Mouse (Mus musculus) heart, embryonic 11.5 days (tissue): ENCODE measurements around the gene Gpr4. TPM values are rescaled to one million over a fixed set of nuclear protein-coding genes. Genes with fewer than 3 reads are reported as not detected.

Experiments used
- ATAC-seq: fragments of 200-750 bp; cut with Nextera tagmentation; replicated peaks from 2 replicates; pipeline ENCODE4 v1.8.0; 2017; ENCODE audit warnings: moderate library complexity; ENCODE audit not compliant: insufficient number of reproducible peaks, low FRiP score, low TSS enrichment
- H3K27ac ChIP-seq: fragments of 300-500 bp; sonication (generic); 2 replicates; pipeline ENCODE4 v1.5.1; 2014; ENCODE audit warnings: mild to moderate bottlenecking, low read depth, low read length
- H3K27me3 ChIP-seq: fragments of 300-500 bp; sonication (generic); 2 replicates; pipeline ENCODE4 v1.6.1; 2014; ENCODE audit warnings: mild to moderate bottlenecking, low read length, mixed read lengths; ENCODE audit not compliant: control insufficient read depth, insufficient read depth
- H3K36me3 ChIP-seq: fragments of 300-500 bp; sonication (generic); 2 replicates; pipeline ENCODE4 v1.6.1; 2014; ENCODE audit warnings: mild to moderate bottlenecking, low read length, moderate library complexity, mixed read lengths; ENCODE audit not compliant: control insufficient read depth, insufficient read depth
- H3K4me1 ChIP-seq: fragments of 300-500 bp; sonication (generic); 2 replicates; pipeline ENCODE4 v1.6.1; 2014; ENCODE audit warnings: low read length; ENCODE audit not compliant: control insufficient read depth, insufficient read depth
- H3K4me2 ChIP-seq: fragments of 300-500 bp; sonication (generic); 2 replicates; pipeline ENCODE4 v1.6.1; 2014; ENCODE audit warnings: mild to moderate bottlenecking, moderate library complexity
- H3K4me3 ChIP-seq: fragments of 300-500 bp; sonication (generic); 2 replicates; pipeline ENCODE4 v1.5.1; 2014; ENCODE audit warnings: low read depth, low read length
- H3K9ac ChIP-seq: fragments of 300-500 bp; sonication (generic); 2 replicates; pipeline ENCODE4 v1.6.1; 2014; ENCODE audit warnings: mild to moderate bottlenecking, low read depth, low read length, moderate library complexity
- H3K9me3 ChIP-seq: fragments of 300-500 bp; sonication (generic); replicated peaks from 2 replicates; pipeline ENCODE4 v1.6.1; 2016; ENCODE audit warnings: low read length; ENCODE audit not compliant: control insufficient read depth
- WGBS: fragments of 180-500 bp; shearing (Covaris S2); extraction: QIAGEN DNeasy Blood & Tissue Kit; methylation state at CpG from one replicate; pipeline ENCODE4 v1.1.7; 2014; ENCODE audit not compliant: insufficient replicate concordance; 5-methylcytosine and 5-hydroxymethylcytosine counted together
- polyA plus RNA-seq: library from polyadenylated mRNA; unstranded; fragments of >200 nt; fragmentation: Nextera tagmentation; extraction: Ambion mirVana; gene quantifications from 2 replicates; pipeline ENCODE4 v1.2.1, GENCODE M21; 2014

Gpr4 gene
- polyA plus RNA-seq, 1 experiment from 2014 or later, result 1.3 TPM

DNA sequence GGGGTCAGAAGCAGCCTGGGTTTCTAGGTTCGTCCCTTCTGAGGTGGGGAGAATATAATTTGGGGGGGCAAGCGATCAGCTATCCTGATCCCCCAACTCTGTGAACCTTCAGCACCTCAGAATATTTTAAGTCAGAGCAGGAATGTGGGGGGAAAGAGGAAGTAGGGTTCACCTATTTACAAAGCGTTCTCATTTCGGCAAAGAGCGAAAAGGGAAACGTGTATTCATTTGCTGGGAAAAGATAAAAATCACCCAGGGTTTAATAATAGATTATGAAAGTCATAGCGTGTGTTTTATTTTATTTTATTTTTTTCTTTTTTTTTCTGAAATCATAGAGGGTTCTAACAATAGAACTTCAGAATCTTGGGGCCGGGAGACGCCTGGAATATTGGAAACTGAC is 2.6 kb downstream of the Gpr4 start:
- H3K9ac ChIP-seq, result no peak overlapping the region
- H3K4me3 ChIP-seq, result no peak overlapping the region
- peaks cover 2% of the 10 kb centered on the region for H3K27me3 ChIP-seq
- H3K4me1 ChIP-seq, result no peaks in the 10 kb centered on the region; the same call in 1 of the 2 replicates
- H3K4me2 ChIP-seq, result no peak overlapping the region
- H3K27ac ChIP-seq, result no peak overlapping the region
- H3K9me3 ChIP-seq, result 0 out of 2 replicates have a peak, but pooled peaks cover 1% of the 10 kb centered on the region
- ATAC-seq, result no peak
- H3K36me3 ChIP-seq, result no peaks in the 10 kb centered on the region
- WGBS, result 65% methylated on average over 9 of the region's 9 CpGs

DNA sequence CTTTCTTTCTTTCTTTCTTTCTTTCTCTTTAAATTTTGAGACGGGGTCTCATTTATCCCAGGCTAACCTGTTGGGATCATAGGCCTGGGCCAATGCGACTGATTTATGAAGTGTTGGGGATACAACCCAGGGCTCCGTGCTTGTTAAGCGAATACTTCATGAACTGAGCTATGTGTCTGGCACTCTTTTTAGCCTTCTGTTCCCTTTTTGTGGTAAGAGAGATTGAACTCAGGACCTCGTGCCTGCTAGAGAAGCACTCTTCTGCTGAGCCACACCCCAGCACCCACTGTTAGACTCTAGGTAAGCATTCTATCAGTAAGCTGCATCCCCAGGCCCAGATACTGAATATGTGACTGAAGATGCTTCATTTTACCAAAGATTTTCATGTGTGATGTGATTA is 5.2 kb downstream of the Gpr4 start:
- Histone ChIP-seq H3K36me3 (no peaks in the 10 kb centered on the region), H3K27ac (no peak overlapping the region), H3K4me2 (no peak overlapping the region), H3K4me3 (no peak overlapping the region), H3K9ac (no peak overlapping the region), H3K9me3 (no peaks in the 10 kb centered on the region), H3K27me3 (peaks cover 2% of the 10 kb centered on the region), H3K4me1 (no peaks in the 10 kb centered on the region; the same call in 1 of the 2 replicates)
- no peak for ATAC-seq
- WGBS, result 47% methylated on average over 5 of the region's 5 CpGs

DNA sequence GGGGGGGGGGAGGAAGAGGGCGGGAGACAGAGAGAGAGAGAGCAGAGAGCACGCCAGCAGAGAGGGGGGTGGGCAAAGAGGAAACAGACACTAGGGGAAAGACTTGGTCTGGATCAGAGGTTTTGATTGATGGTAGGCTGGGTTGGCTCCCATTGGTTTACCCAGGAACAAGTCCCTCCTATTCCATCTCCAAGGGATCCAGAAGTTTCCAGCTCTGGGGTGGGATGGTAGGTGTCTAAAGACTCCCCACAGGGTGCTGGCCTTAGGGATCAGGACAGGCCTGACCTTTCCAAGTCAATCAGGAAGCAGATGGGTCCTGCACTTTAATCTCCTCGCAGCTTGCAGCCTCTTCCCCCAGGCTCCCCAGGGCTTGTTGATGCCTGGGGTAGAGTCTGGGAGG is 5.6 kb downstream of the Gpr4 start:
- no peak overlapping the region for H3K9ac ChIP-seq
- H3K4me3 ChIP-seq, result no peak overlapping the region
- H3K9me3 ChIP-seq, result no peaks in the 10 kb centered on the region
- H3K27ac ChIP-seq, result no peak overlapping the region
- peak overlapping the region; percentile 11; the same call in 1 of the 2 replicates for H3K4me2 ChIP-seq
- H3K4me1 ChIP-seq, result no peaks in the 10 kb centered on the region; the same call in 1 of the 2 replicates
- H3K27me3 ChIP-seq, result peaks cover 2% of the 10 kb centered on the region
- WGBS, result 3% methylated on average over 2 of the region's 3 CpGs
- no peaks in the 10 kb centered on the region for H3K36me3 ChIP-seq
- ATAC-seq, result 0 out of 2 replicates have a peak, but pooled peaks have one; percentile 21

GRCm38 (mm10) chr7:19220061-19220460 is 7.7 kb downstream of the Gpr4 start:
- Histone ChIP-seq H3K9ac (no peak overlapping the region), H3K27ac (no peak overlapping the region), H3K4me1 (no peaks in the 10 kb centered on the region), H3K4me3 (no peak overlapping the region), H3K4me2 (no peak overlapping the region), H3K27me3 (peaks cover 2% of the 10 kb centered on the region; the same call in 1 of the 2 replicates), H3K36me3 (no peaks in the 10 kb centered on the region), H3K9me3 (no peaks in the 10 kb centered on the region)
- 64% methylated on average over 3 of the region's 3 CpGs for WGBS
- no peak for ATAC-seq

DNA sequence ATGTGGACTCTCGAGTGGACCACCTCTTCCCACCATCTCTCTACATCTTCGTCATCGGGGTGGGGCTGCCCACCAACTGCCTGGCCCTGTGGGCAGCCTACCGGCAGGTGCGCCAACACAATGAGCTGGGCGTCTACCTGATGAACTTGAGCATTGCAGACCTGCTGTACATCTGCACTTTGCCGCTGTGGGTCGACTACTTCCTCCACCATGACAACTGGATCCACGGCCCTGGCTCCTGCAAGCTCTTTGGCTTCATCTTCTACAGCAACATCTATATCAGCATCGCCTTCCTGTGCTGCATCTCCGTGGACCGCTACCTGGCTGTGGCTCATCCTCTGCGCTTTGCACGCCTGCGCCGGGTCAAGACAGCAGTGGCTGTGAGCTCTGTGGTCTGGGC is 9.9 kb downstream of the Gpr4 start:
- no peak overlapping the region for H3K9ac ChIP-seq
- H3K4me2 ChIP-seq, result no peak overlapping the region
- peaks cover 3% of the 10 kb centered on the region; the same call in 1 of the 2 replicates for H3K36me3 ChIP-seq
- H3K9me3 ChIP-seq, result no peaks in the 10 kb centered on the region
- H3K4me1 ChIP-seq, result peaks cover 6% of the 10 kb centered on the region
- 86% methylated on average over 16 of the region's 16 CpGs for WGBS
- H3K27me3 ChIP-seq, result peaks cover 2% of the 10 kb centered on the region; the same call in 1 of the 2 replicates
- H3K27ac ChIP-seq, result no peak overlapping the region
- no peak overlapping the region for H3K4me3 ChIP-seq
- ATAC-seq, result no peak

DNA sequence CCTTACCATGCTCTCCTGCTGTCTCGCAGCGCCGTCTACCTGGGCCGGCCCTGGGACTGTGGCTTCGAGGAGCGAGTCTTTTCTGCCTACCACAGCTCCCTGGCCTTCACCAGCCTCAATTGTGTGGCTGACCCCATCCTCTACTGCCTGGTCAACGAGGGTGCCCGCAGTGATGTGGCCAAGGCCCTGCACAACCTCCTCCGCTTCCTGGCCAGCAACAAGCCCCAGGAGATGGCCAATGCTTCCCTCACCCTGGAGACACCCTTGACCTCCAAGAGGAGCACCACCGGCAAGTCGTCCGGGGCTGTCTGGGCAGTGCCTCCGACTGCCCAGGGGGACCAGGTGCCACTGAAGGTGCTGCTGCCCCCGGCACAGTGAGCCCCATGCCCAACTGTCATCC is 10.5 kb downstream of the Gpr4 start:
- no peak for ATAC-seq
- Histone ChIP-seq H3K9ac (no peak overlapping the region), H3K27me3 (peaks cover 2% of the 10 kb centered on the region; the same call in 1 of the 2 replicates), H3K9me3 (no peaks in the 10 kb centered on the region), H3K4me3 (no peak overlapping the region), H3K27ac (no peak overlapping the region), H3K4me2 (no peak overlapping the region), H3K4me1 (peaks cover 7% of the 10 kb centered on the region), H3K36me3 (peaks cover 3% of the 10 kb centered on the region; the same call in 1 of the 2 replicates)
- WGBS, result 82% methylated on average over 14 of the region's 14 CpGs

DNA sequence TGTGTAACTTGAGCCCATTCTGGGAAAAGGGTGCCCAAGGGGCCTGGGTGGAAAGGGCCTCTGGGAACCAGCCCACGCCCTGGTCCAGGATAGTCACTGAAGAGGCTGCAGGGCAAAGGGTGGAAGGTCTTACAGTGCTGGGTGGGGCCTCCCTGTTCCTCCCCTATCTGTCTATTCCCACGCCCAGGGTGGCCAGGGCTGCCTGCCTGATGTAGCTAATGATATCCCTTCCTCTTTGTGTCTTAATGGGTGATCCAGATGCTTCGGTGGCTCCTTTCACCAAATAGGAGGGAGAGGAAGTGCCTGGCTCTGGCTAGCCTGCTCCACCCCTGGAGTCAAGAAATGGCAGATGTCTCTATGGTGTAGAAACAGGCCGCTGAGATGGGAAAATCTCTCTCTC is 12.6 kb downstream of the Gpr4 start:
- 74% methylated on average over 4 of the region's 4 CpGs for WGBS
- Histone ChIP-seq H3K36me3 (peaks cover 3% of the 10 kb centered on the region; the same call in 1 of the 2 replicates), H3K4me1 (peaks cover 14% of the 10 kb centered on the region), H3K9me3 (no peaks in the 10 kb centered on the region), H3K4me3 (no peak overlapping the region), H3K27ac (no peak overlapping the region; the same call in 1 of the 2 replicates), H3K4me2 (peak overlapping the region; percentile 19), H3K9ac (no peak overlapping the region; the same call in 1 of the 2 replicates), H3K27me3 (no peaks in the 10 kb centered on the region)
- ATAC-seq, result no peak

- no peak for ATAC-seq
- Histone ChIP-seq H3K4me3 (peak overlapping the region; percentile 62), H3K36me3 (peaks cover 9% of the 10 kb centered on the region; the same call in 1 of the 2 replicates), H3K4me2 (peak overlapping the region; percentile 79), H3K4me1 (peaks cover 14% of the 10 kb centered on the region), H3K9ac (peak overlapping the region; percentile 82), H3K27ac (peak overlapping the region; percentile 96), H3K9me3 (no peaks in the 10 kb centered on the region), H3K27me3 (no peaks in the 10 kb centered on the region)
- WGBS, result 18% methylated on average over 20 of the region's 20 CpGs
Measured at GRCm38 (mm10) chr7:19226817-19227797, 14.8 kb downstream of the Gpr4 start.
